Mouse (Mus musculus) olfactory bulb, adult 2 months (tissue): ENCODE results near the gene Prdm5.

Source experiments
- CTCF ChIP-seq: fragments of 200-500 bp; IDR thresholded peaks from 2 replicates; pipeline ENCODE4 v1.5.1; 2012; ENCODE audit warnings: low read depth, mild to moderate bottlenecking, low read length, moderate library complexity; ENCODE audit not compliant: insufficient read depth
- POLR2A ChIP-seq: fragments of 200-500 bp; IDR thresholded peaks from 2 replicates; pipeline ENCODE4 v1.6.1; 2012; ENCODE audit warnings: mild to moderate bottlenecking, low read depth, low read length, moderate library complexity; ENCODE audit not compliant: insufficient read depth

DNA sequence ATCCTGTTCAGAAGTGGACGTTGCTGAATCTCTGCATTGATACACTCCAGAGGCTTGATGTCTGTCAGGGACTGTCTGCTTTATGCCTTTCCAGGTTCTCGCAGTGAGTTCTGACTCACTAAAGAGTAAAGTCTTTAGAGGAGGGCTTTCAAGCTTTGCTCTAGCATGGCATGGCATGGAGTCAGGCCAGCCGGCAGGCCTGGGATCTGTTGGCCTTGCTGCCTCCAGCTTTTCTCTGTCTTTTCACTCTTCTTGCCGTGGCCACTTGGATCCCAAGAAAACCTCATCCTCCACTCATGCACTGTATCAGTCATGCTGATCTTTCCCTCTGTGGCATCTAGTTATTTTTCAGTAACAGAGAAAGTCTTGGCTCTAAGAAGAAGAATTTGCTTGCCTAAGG, 87.1 kb downstream of the Prdm5 start:
- no peak for TF ChIP-seq POLR2A
- TF ChIP-seq CTCF, result no peak
